In genomic region chr11:98738925-98739324, GRCm38 (mm10) we compare ENCODE assay signal across 14 mouse cellular contexts. TPM values are rescaled to one million over a fixed set of nuclear protein-coding genes. Genes with fewer than 3 reads are reported as not detected.
DNase-seq lines count a peak whose midpoint lies in the region; ATAC-seq and TF ChIP-seq lines count a peak whose summit lies in the region.
"Had no signal": no experiment of that assay in that cellular context is flagged by ENCODE, and none has a peak within 500 bp of the region (broad histone marks: within the 10 kb centered on the region; RNA-seq: fewer than 3 reads in every experiment).

No protein-coding gene starts in this region.

- no peak overlapping the region for H3K4me2 ChIP-seq in heart, embryonic 15.5 days
- H3K4me2 ChIP-seq in hindbrain, embryonic 11.5 days (replicated peaks; ENCODE audit: low read depth, low read length), result no peak overlapping the region
- peak overlapping the region; percentile 9; the same call in 1 of the 2 replicates for H3K4me2 ChIP-seq in midbrain, embryonic 14.5 days (ENCODE audit: low read length)
- H3K4me2 ChIP-seq: embryonic facial prominence, embryonic 12.5 days had no signal

- no peaks in the 10 kb centered on the region for H3K27me3 ChIP-seq in heart, embryonic 15.5 days
- no peaks in the 10 kb centered on the region for H3K27me3 ChIP-seq in hindbrain, embryonic 11.5 days (ENCODE audit: control insufficient read depth, insufficient read depth, low read length)
- H3K27me3 ChIP-seq in midbrain, embryonic 14.5 days (ENCODE audit: control insufficient read depth, insufficient read depth, low read length), result no peaks in the 10 kb centered on the region
- H3K27me3 ChIP-seq in thymus, adult 2 months (ENCODE audit: control insufficient read depth, insufficient read depth, low read length), result no peaks in the 10 kb centered on the region
- H3K27me3 ChIP-seq in cerebellum, adult 2 months (ENCODE audit: control insufficient read depth, insufficient read depth, low read length), result no peaks in the 10 kb centered on the region
- H3K27me3 ChIP-seq: embryonic facial prominence, embryonic 12.5 days; megakaryocyte, embryonic 14.5 days had no signal

- TF ChIP-seq CTCF in cortical plate, adult 2 months (IDR thresholded peaks at IDR 0.05; ENCODE audit: extremely low read depth, insufficient read depth, low read length), result no peak
- no peak for TF ChIP-seq CTCF in thymus, adult 2 months (IDR thresholded peaks at IDR 0.05; ENCODE audit: borderline replicate concordance, control insufficient read depth, extremely low read depth, insufficient read depth, low read length, poor library complexity)
- TF ChIP-seq CTCF in cerebellum, adult 2 months (IDR thresholded peaks at IDR 0.05; ENCODE audit: borderline replicate concordance, insufficient read depth, low read depth, low read length), result no peak

- no peak for DNase-seq in heart, postnatal 4 days
- no peak for DNase-seq in hindbrain, embryonic 11.5 days (ENCODE audit: low spot score)
- DNase-seq in midbrain, embryonic 14.5 days, result no peak
- DNase-seq in frontal cortex, postnatal 10 days (ENCODE audit: low spot score in 2 of 2), result no peak
- no peak for DNase-seq in thymus, adult 2 months
- DNase-seq in cerebellum, adult 2 months, result no peak
- DNase-seq: gastrocnemius, postnatal 10 days; thymus, adult 18-20 months had no signal

- no peak for TF ChIP-seq POLR2A in cortical plate, adult 2 months (IDR thresholded peaks at IDR 0.05; ENCODE audit: extremely low read depth, insufficient read depth, low read length)
- no peak for TF ChIP-seq POLR2A in thymus, adult 2 months (IDR thresholded peaks at IDR 0.05; ENCODE audit: control insufficient read depth, extremely low read depth, insufficient read depth, low read length, poor library complexity)
- TF ChIP-seq POLR2A in cerebellum, adult 2 months (IDR thresholded peaks at IDR 0.05; ENCODE audit: borderline replicate concordance, insufficient read depth, low read length), result no peak

- WGBS in heart, embryonic 15.5 days, result 63% methylated on average over 9 of the region's 9 CpGs
- WGBS in hindbrain, embryonic 11.5 days, result 66% methylated on average over 9 of the region's 9 CpGs
- 55% methylated on average over 8 of the region's 9 CpGs for WGBS in midbrain, embryonic 14.5 days
- WGBS in thymus, adult 2 months, result 88% methylated on average over 9 of the region's 9 CpGs
- WGBS in cerebellum, adult 2 months, result 52% methylated on average over 9 of the region's 9 CpGs

- no peak for ATAC-seq in heart, embryonic 15.5 days (replicated peaks; ENCODE audit: insufficient number of reproducible peaks, insufficient read depth, low FRiP score, low read depth)
- ATAC-seq in hindbrain, embryonic 11.5 days (ENCODE audit: low FRiP score), result no peak
- no peak for ATAC-seq in midbrain, embryonic 14.5 days (ENCODE audit: low FRiP score, low TSS enrichment)

- no peak overlapping the region for H3K9ac ChIP-seq in heart, embryonic 15.5 days
- no peak overlapping the region for H3K9ac ChIP-seq in hindbrain, embryonic 11.5 days (ENCODE audit: low read depth, low read length)
- 0 out of 2 replicates have a peak overlapping the region, but pooled peaks have one; percentile 16 for H3K9ac ChIP-seq in midbrain, embryonic 14.5 days (replicated peaks; ENCODE audit: low read length)
- H3K9ac ChIP-seq: embryonic facial prominence, embryonic 12.5 days had no signal

- H3K4me1 ChIP-seq in heart, embryonic 15.5 days (replicated peaks), result peaks cover 34% of the 10 kb centered on the region
- peaks cover 6% of the 10 kb centered on the region for H3K4me1 ChIP-seq in cortical plate, adult 2 months (ENCODE audit: control insufficient read depth, insufficient read depth, low read length)
- peaks cover 16% of the 10 kb centered on the region for H3K4me1 ChIP-seq in hindbrain, embryonic 11.5 days (replicated peaks; ENCODE audit: control insufficient read depth, insufficient read depth, low read length)
- peaks cover 26% of the 10 kb centered on the region for H3K4me1 ChIP-seq in midbrain, embryonic 14.5 days (ENCODE audit: control insufficient read depth, insufficient read depth, low read length)
- peaks cover 25% of the 10 kb centered on the region for H3K4me1 ChIP-seq in thymus, adult 2 months (replicated peaks; ENCODE audit: control insufficient read depth, insufficient read depth, low read length)
- H3K4me1 ChIP-seq in cerebellum, adult 2 months (ENCODE audit: control insufficient read depth, insufficient read depth, low read length), result peaks cover 16% of the 10 kb centered on the region

- no peaks in the 10 kb centered on the region for H3K9me3 ChIP-seq in heart, embryonic 15.5 days (replicated peaks)
- no peaks in the 10 kb centered on the region for H3K9me3 ChIP-seq in hindbrain, embryonic 11.5 days (ENCODE audit: control insufficient read depth, low read length)
- no peaks in the 10 kb centered on the region for H3K9me3 ChIP-seq in midbrain, embryonic 14.5 days (ENCODE audit: control insufficient read depth, low read length)
- H3K9me3 ChIP-seq: embryonic facial prominence, embryonic 12.5 days had no signal

- 0 out of 2 replicates have a peak overlapping the region, but pooled peaks have one; percentile 96 for H3K27ac ChIP-seq in heart, embryonic 15.5 days
- peak overlapping the region; percentile 91 for H3K27ac ChIP-seq in cortical plate, adult 2 months (ENCODE audit: insufficient read depth, low read length)
- H3K27ac ChIP-seq in hindbrain, embryonic 11.5 days (ENCODE audit: low read depth, low read length), result peak overlapping the region; percentile 10
- H3K27ac ChIP-seq in midbrain, embryonic 14.5 days (replicated peaks; ENCODE audit: low read depth, low read length), result peak overlapping the region; percentile 77
- no peak overlapping the region for H3K27ac ChIP-seq in thymus, adult 2 months (ENCODE audit: control insufficient read depth, insufficient read depth, low read length)
- H3K27ac ChIP-seq in cerebellum, adult 2 months (ENCODE audit: insufficient read depth, low read length), result no peak overlapping the region
- H3K27ac ChIP-seq: embryonic facial prominence, embryonic 12.5 days had no signal

- H3K36me3 ChIP-seq in heart, embryonic 15.5 days, result no peaks in the 10 kb centered on the region
- no peaks in the 10 kb centered on the region for H3K36me3 ChIP-seq in hindbrain, embryonic 11.5 days (ENCODE audit: control insufficient read depth, insufficient read depth, low read length)
- H3K36me3 ChIP-seq in midbrain, embryonic 14.5 days (ENCODE audit: control insufficient read depth, insufficient read depth, low read length), result no peaks in the 10 kb centered on the region
- no peaks in the 10 kb centered on the region for H3K36me3 ChIP-seq in thymus, adult 2 months (ENCODE audit: control insufficient read depth, insufficient read depth, low read length)
- H3K36me3 ChIP-seq: embryonic facial prominence, embryonic 12.5 days had no signal

- H3K4me3 ChIP-seq in heart, embryonic 15.5 days, result no peak overlapping the region
- peak overlapping the region; percentile 10 for H3K4me3 ChIP-seq in cortical plate, adult 2 months (ENCODE audit: insufficient read depth, low read length)
- H3K4me3 ChIP-seq in hindbrain, embryonic 11.5 days (ENCODE audit: low read depth, low read length), result no peak overlapping the region
- H3K4me3 ChIP-seq in midbrain, embryonic 14.5 days (replicated peaks; ENCODE audit: low read depth, low read length), result no peak overlapping the region
- H3K4me3 ChIP-seq in thymus, adult 2 months (ENCODE audit: control insufficient read depth, insufficient read depth, low read length), result no peak overlapping the region
- no peak overlapping the region for H3K4me3 ChIP-seq in cerebellum, adult 2 months (replicated peaks; ENCODE audit: insufficient read depth, low read depth, low read length)
- H3K4me3 ChIP-seq: embryonic facial prominence, embryonic 12.5 days; megakaryocyte, embryonic 14.5 days had no signal

RNA-seq across cellular contexts. Expression of gene Thra, which starts 1.5 kb away (rescaled TPM):
- polyA plus RNA-seq in heart, embryonic 15.5 days (2015; fragmentation: Nextera tagmentation; extraction: Ambion mirVana), result 34.8 and 39.5 TPM in 2 replicates
- total RNA-seq in heart, postnatal 4 days (2021), result 100 to 1,000 TPM; 171 to 183 TPM
- 721 and 771 TPM in 2 replicates for polyA plus RNA-seq in cortical plate, adult 2 months (2012; rRNA removed)
- 34.7 and 41.4 TPM in 2 replicates for polyA plus RNA-seq in hindbrain, embryonic 11.5 days (2014; fragmentation: Nextera tagmentation; extraction: Ambion mirVana)
- 175 and 194 TPM in 2 replicates for polyA plus RNA-seq in midbrain, embryonic 14.5 days (2014; fragmentation: Nextera tagmentation; extraction: Ambion mirVana)
- polyA plus RNA-seq in thymus, adult 2 months (2012; rRNA removed), result 36.8 and 41.5 TPM in 2 replicates
- 439 and 447 TPM in 2 replicates for polyA plus RNA-seq in cerebellum, adult 2 months (2012; rRNA removed)

RNA-seq across cellular contexts. Expression of gene Med24, which starts 9.7 kb away (rescaled TPM):
- 33.5 and 43.0 TPM in 2 replicates for polyA plus RNA-seq in heart, embryonic 15.5 days (2015; fragmentation: Nextera tagmentation; extraction: Ambion mirVana)
- 10 to 100 TPM; 51.7 to 52.3 TPM for total RNA-seq in heart, postnatal 4 days (2021)
- 127 and 144 TPM in 2 replicates for polyA plus RNA-seq in cortical plate, adult 2 months (2012; rRNA removed)
- 47.3 and 60.8 TPM in 2 replicates for polyA plus RNA-seq in hindbrain, embryonic 11.5 days (2014; fragmentation: Nextera tagmentation; extraction: Ambion mirVana)
- polyA plus RNA-seq in midbrain, embryonic 14.5 days (2014; fragmentation: Nextera tagmentation; extraction: Ambion mirVana), result 65.7 and 81.1 TPM in 2 replicates
- polyA plus RNA-seq in thymus, adult 2 months (2012; rRNA removed), result 179 and 196 TPM in 2 replicates
- 105 and 108 TPM in 2 replicates for polyA plus RNA-seq in cerebellum, adult 2 months (2012; rRNA removed)

RNA-seq across cellular contexts. Expression of gene Nr1d1, which starts 36.2 kb away (rescaled TPM):
- 7.0 and 7.5 TPM in 2 replicates for polyA plus RNA-seq in heart, embryonic 15.5 days (2015; fragmentation: Nextera tagmentation; extraction: Ambion mirVana)
- 10 to 100 TPM; 26.3 to 27.6 TPM for total RNA-seq in heart, postnatal 4 days (2021)
- 153 and 156 TPM in 2 replicates for polyA plus RNA-seq in cortical plate, adult 2 months (2012; rRNA removed)
- 0.92 and 1.4 TPM in 2 replicates for polyA plus RNA-seq in hindbrain, embryonic 11.5 days (2014; fragmentation: Nextera tagmentation; extraction: Ambion mirVana)
- 3.0 TPM in 2 replicates for polyA plus RNA-seq in midbrain, embryonic 14.5 days (2014; fragmentation: Nextera tagmentation; extraction: Ambion mirVana)
- polyA plus RNA-seq in thymus, adult 2 months (2012; rRNA removed), result 34.4 and 37.7 TPM in 2 replicates
- polyA plus RNA-seq in cerebellum, adult 2 months (2012; rRNA removed), result 144 and 167 TPM in 2 replicates

RNA-seq across cellular contexts. Expression of gene Csf3, which starts 37.9 kb away (rescaled TPM):
- not detected in 2 replicates for polyA plus RNA-seq in heart, embryonic 15.5 days (2015; fragmentation: Nextera tagmentation; extraction: Ambion mirVana)
- not detected for total RNA-seq in heart, postnatal 4 days (2021)
- 0.08 TPM in 1 of 2 replicates, not detected in the other for polyA plus RNA-seq in cortical plate, adult 2 months (2012; rRNA removed)
- not detected in 2 replicates for polyA plus RNA-seq in hindbrain, embryonic 11.5 days (2014; fragmentation: Nextera tagmentation; extraction: Ambion mirVana)
- not detected in 2 replicates for polyA plus RNA-seq in midbrain, embryonic 14.5 days (2014; fragmentation: Nextera tagmentation; extraction: Ambion mirVana)
- polyA plus RNA-seq in thymus, adult 2 months (2012; rRNA removed), result 0.14 and 0.22 TPM in 2 replicates
- polyA plus RNA-seq in cerebellum, adult 2 months (2012; rRNA removed), result not detected in 2 replicates
- total RNA-seq: gastrocnemius, postnatal 10 days; left cerebral cortex, postnatal 25 days had no signal
- polyA plus RNA-seq: embryonic facial prominence, embryonic 12.5 days; large intestine, adult 2 months had no signal

RNA-seq across cellular contexts. Expression of gene Msl1, which starts 56.4 kb away (rescaled TPM):
- polyA plus RNA-seq in heart, embryonic 15.5 days (2015; fragmentation: Nextera tagmentation; extraction: Ambion mirVana), result 15.5 and 17.2 TPM in 2 replicates
- 10 to 100 TPM; 67.8 to 71.5 TPM for total RNA-seq in heart, postnatal 4 days (2021)
- 119 and 131 TPM in 2 replicates for polyA plus RNA-seq in cortical plate, adult 2 months (2012; rRNA removed)
- 25.0 and 28.0 TPM in 2 replicates for polyA plus RNA-seq in hindbrain, embryonic 11.5 days (2014; fragmentation: Nextera tagmentation; extraction: Ambion mirVana)
- polyA plus RNA-seq in midbrain, embryonic 14.5 days (2014; fragmentation: Nextera tagmentation; extraction: Ambion mirVana), result 25.0 and 35.9 TPM in 2 replicates
- polyA plus RNA-seq in thymus, adult 2 months (2012; rRNA removed), result 50.3 and 66.0 TPM in 2 replicates
- 99.1 and 103 TPM in 2 replicates for polyA plus RNA-seq in cerebellum, adult 2 months (2012; rRNA removed)

Comparison
In these comparisons a context has a peak if more than half of its experiments do, and no peak if none do; other contexts are left out.
1. H3K27ac ChIP-seq: peak in heart, embryonic 15.5 days (single experiment), cortical plate, adult 2 months (single experiment), hindbrain, embryonic 11.5 days (single experiment) and midbrain, embryonic 14.5 days (single experiment); none in thymus, adult 2 months (single experiment) and cerebellum, adult 2 months (single experiment).